Mouse (Mus musculus) bone marrow, adult 2 months (tissue): ENCODE data around the gene Rfx1.

Source experiments
- CTCF ChIP-seq: fragments of 200-500 bp; IDR thresholded peaks from 2 replicates; pipeline ENCODE4 v1.5.1; 2011; ENCODE audit warnings: low read length, control low read depth; ENCODE audit not compliant: control insufficient read depth, insufficient read depth
- POLR2A ChIP-seq: fragments of 200-500 bp; IDR thresholded peaks from 2 replicates; pipeline ENCODE4 v1.6.1; 2011; ENCODE audit warnings: low read depth, mild to moderate bottlenecking, control low read depth, low read length, borderline replicate concordance; ENCODE audit not compliant: control insufficient read depth

DNA sequence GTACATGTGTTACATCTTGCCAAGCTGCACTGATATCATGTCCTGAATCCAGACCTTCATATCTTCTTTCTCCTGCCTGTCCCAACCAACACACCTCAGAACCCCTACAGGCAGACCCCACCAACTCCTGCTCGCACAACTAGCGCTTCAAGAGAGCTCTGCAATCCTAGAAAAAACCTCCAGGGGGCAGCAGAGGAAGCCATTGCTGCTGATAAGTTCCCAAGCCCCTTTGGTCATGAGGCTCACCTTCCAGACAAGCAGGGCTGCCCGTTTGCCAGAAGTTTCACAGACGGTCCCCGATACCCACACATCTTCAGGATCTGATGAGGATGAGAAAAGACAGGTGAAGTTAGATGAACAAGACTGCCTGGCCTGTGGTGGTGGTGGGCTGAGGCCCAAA, 27.6 kb upstream of the Rfx1 start:
- TF ChIP-seq POLR2A (no peak), CTCF (peak; percentile 61)
